Mouse (Mus musculus): ENCODE results near the gene Smo. TPM values are rescaled to one million over a fixed set of nuclear protein-coding genes. Genes with fewer than 3 reads are reported as not detected.
"Not testable (repeated sequence)": the region's sequence is repeated elsewhere in the genome, so short reads cannot be mapped to it uniquely, and the experiment has no call there.

Smo gene
- polyA plus RNA-seq, 1 experiment from 2014 or later, result 117 TPM

- no peaks in the 10 kb centered on the region for H3K27me3 ChIP-seq
- in situ Hi-C loops (cut with MboI; ENCODE audit: low pct_unique_long_range_greater_than_20kb), result loop anchor here (5.0 kb wide), 1 partner anchor 44 kb away; no protein-coding TSS in a partner anchor
- DNase-seq (ENCODE audit: low read depth, low spot score) (no peak), ATAC-seq (no peak)
- TF ChIP-seq CTCF (IDR thresholded peaks at IDR 0.05), result no peak
- CTCF ChIA-PET, result interaction anchor here (1.0 kb wide), 1 partner anchor 9 kb away, joined by 3 read pairs; no protein-coding TSS in a partner anchor
- POLR2A ChIA-PET, result interaction anchor here (1.2 to 1.6 kb wide), 2 partner anchors 20 to 22 kb away, joined by 4 to 6 read pairs; no protein-coding TSS in a partner anchor
Measured at GRCm38 (mm10) chr6:29756476-29756875, 21.2 kb downstream of the Smo start.

GRCm38 (mm10) chr6:29758417-29758816 lies 23.1 kb downstream of the Smo start:
- ATAC-seq (no peak), DNase-seq (ENCODE audit: low read depth, low spot score) (no peak)
- no peaks in the 10 kb centered on the region for H3K27me3 ChIP-seq
- no peak for TF ChIP-seq CTCF (IDR thresholded peaks at IDR 0.05)
- POLR2A ChIA-PET, result interaction anchor here (0.6 to 2.1 kb wide), 3 partner anchors 9 to 40 kb away, joined by 3 to 5 read pairs (median 4); no protein-coding TSS in a partner anchor
- in situ Hi-C loops (cut with MboI; ENCODE audit: low pct_unique_long_range_greater_than_20kb), result loop anchor here (5.0 kb wide), 1 partner anchor 46 kb away; no protein-coding TSS in a partner anchor
- CTCF ChIA-PET, result interaction anchor here (0.8 to 2.1 kb wide), 9 partner anchors 9 to 371 kb away, joined by 3 to 8 read pairs (median 4); partner anchors contain the start of gene Ahcyl2

GRCm38 (mm10) chr6:29759012-29759679 lies 23.8 kb downstream of the Smo start:
- no peak for TF ChIP-seq CTCF (IDR thresholded peaks at IDR 0.05)
- ATAC-seq (no peak), DNase-seq (ENCODE audit: low read depth, low spot score) (no peak)
- ChIA-PET POLR2A (interaction anchor here (0.6 to 2.1 kb wide), 2 partner anchors 8 to 23 kb away, joined by 4 to 5 read pairs; no protein-coding TSS in a partner anchor), CTCF (interaction anchor here (0.8 to 2.1 kb wide), 7 partner anchors 8 to 67 kb away, joined by 3 to 8 read pairs (median 4); partner anchors contain the start of gene Ahcyl2)
- H3K27me3 ChIP-seq, result no peaks in the 10 kb centered on the region
- in situ Hi-C loops (cut with MboI; ENCODE audit: low pct_unique_long_range_greater_than_20kb), result loop anchor here (5.0 kb wide), 1 partner anchor 47 kb away; no protein-coding TSS in a partner anchor

- CTCF ChIA-PET, result interaction anchor here (1.2 kb wide), 1 partner anchor 61 kb away, joined by 4 read pairs; no protein-coding TSS in a partner anchor
- POLR2A ChIA-PET, result not testable (repeated sequence)
Measured at GRCm38 (mm10) chr6:29760397-29760796, 25.1 kb downstream of the Smo start.

GRCm38 (mm10) chr6:29761282-29761681 lies 26.0 kb downstream of the Smo start:
- in situ Hi-C loops (cut with MboI; ENCODE audit: low pct_unique_long_range_greater_than_20kb), result loop anchor here (5.0 kb wide), 2 partner anchors 61 to 181 kb away; no protein-coding TSS in a partner anchor
- CTCF ChIA-PET, result interaction anchor here (1.2 to 2.9 kb wide), 5 partner anchors 10 to 60 kb away, joined by 4 to 12 read pairs (median 9); no protein-coding TSS in a partner anchor
- POLR2A ChIA-PET, result interaction anchor here (1.0 to 1.8 kb wide), 2 partner anchors 25 to 57 kb away, joined by 3 to 7 read pairs; partner anchors contain the start of gene Smo
- no peaks in the 10 kb centered on the region for H3K27me3 ChIP-seq
- DNase-seq (ENCODE audit: low read depth, low spot score) (no peak), ATAC-seq (no peak)
- no peak for TF ChIP-seq CTCF (IDR thresholded peaks at IDR 0.05)

More at GRCm38 (mm10) chr6:29760397-29760796, 25.1 kb downstream of the Smo start:
- not testable (repeated sequence) for ATAC-seq; H3K27me3 ChIP-seq; DNase-seq (ENCODE audit: low read depth, low spot score)
- in situ Hi-C loops (cut with MboI; ENCODE audit: low pct_unique_long_range_greater_than_20kb), result loop anchor here (5.0 kb wide), 2 partner anchors 62 to 182 kb away; no protein-coding TSS in a partner anchor

- CTCF ChIA-PET, result interaction anchor here (0.9 to 2.9 kb wide), 10 partner anchors 9 to 183 kb away, joined by 3 to 12 read pairs (median 5); no protein-coding TSS in a partner anchor
- H3K27me3 ChIP-seq, result no peaks in the 10 kb centered on the region
- DNase-seq (ENCODE audit: low read depth, low spot score) (no peak), ATAC-seq (no peak)
- no peak for TF ChIP-seq CTCF (IDR thresholded peaks at IDR 0.05)
- POLR2A ChIA-PET, result interaction anchor here (1.0 to 1.8 kb wide), 2 partner anchors 26 to 55 kb away, joined by 3 to 7 read pairs; partner anchors contain the start of gene Smo
- in situ Hi-C loops (cut with MboI; ENCODE audit: low pct_unique_long_range_greater_than_20kb), result loop anchor here (5.0 kb wide), 2 partner anchors 60 to 180 kb away; no protein-coding TSS in a partner anchor
Measured at GRCm38 (mm10) chr6:29762524-29762923, 27.2 kb downstream of the Smo start.

- POLR2A ChIA-PET, result interaction anchor here (0.6 to 0.7 kb wide), 2 partner anchors 8 to 52 kb away, joined by 3 to 4 read pairs; no protein-coding TSS in a partner anchor
- ATAC-seq (no peak), DNase-seq (ENCODE audit: low read depth, low spot score) (no peak)
- no peaks in the 10 kb centered on the region for H3K27me3 ChIP-seq
- in situ Hi-C loops (cut with MboI; ENCODE audit: low pct_unique_long_range_greater_than_20kb), result no loop called here
- peak; percentile 41 for TF ChIP-seq CTCF (IDR thresholded peaks at IDR 0.05)
- CTCF ChIA-PET, result interaction anchor here (1.0 to 1.8 kb wide), 3 partner anchors 8 to 32 kb away, joined by 3 to 4 read pairs (median 3); partner anchors contain the start of gene Smo
Measured at GRCm38 (mm10) chr6:29766874-29767273, 31.6 kb downstream of the Smo start.

- in situ Hi-C loops (cut with MboI; ENCODE audit: low pct_unique_long_range_greater_than_20kb), result no loop called here
- CTCF ChIA-PET, result interaction anchor here (1.8 kb wide), 1 partner anchor 10 kb away, joined by 4 read pairs; no protein-coding TSS in a partner anchor
- POLR2A ChIA-PET, result interaction anchor here (0.7 kb wide), 1 partner anchor 25 kb away, joined by 3 read pairs; no protein-coding TSS in a partner anchor
- ATAC-seq (peak; percentile 95), DNase-seq (ENCODE audit: low read depth, low spot score) (peak; percentile 88)
- no peaks in the 10 kb centered on the region for H3K27me3 ChIP-seq
- TF ChIP-seq CTCF (IDR thresholded peaks at IDR 0.05), result no peak
Measured at GRCm38 (mm10) chr6:29767813-29768660, 32.7 kb downstream of the Smo start, which contains the start of gene Ahcyl2. Ahcyl2 (plus strand) TSS chr6:29768011.

GRCm38 (mm10) chr6:29768791-29769441 lies 33.6 kb downstream of the Smo start:
- TF ChIP-seq CTCF (IDR thresholded peaks at IDR 0.05), result no peak
- H3K27me3 ChIP-seq, result no peaks in the 10 kb centered on the region
- DNase-seq (ENCODE audit: low read depth, low spot score) (no peak), ATAC-seq (peak; percentile 41)
- in situ Hi-C loops (cut with MboI; ENCODE audit: low pct_unique_long_range_greater_than_20kb), result no loop called here
- POLR2A ChIA-PET, result no interaction called here
- CTCF ChIA-PET, result interaction anchor here (0.9 to 1.5 kb wide), 2 partner anchors 11 to 46 kb away, joined by 4 read pairs; no protein-coding TSS in a partner anchor

Data from Patski (cell line).